Mouse (Mus musculus) cerebellum, adult 2 months (tissue): ENCODE results near the gene Tcap.

ENCODE experiments used
- CTCF ChIP-seq: fragments of 200-500 bp; IDR thresholded peaks from 2 replicates; pipeline ENCODE4 v1.5.1; 2011; ENCODE audit warnings: low read depth, mild to moderate bottlenecking, control low read depth, low read length, moderate library complexity, borderline replicate concordance; ENCODE audit not compliant: insufficient read depth
- POLR2A ChIP-seq: fragments of 200-500 bp; IDR thresholded peaks from 2 replicates; pipeline ENCODE4 v1.6.1; 2011; ENCODE audit warnings: low read length, control low read depth, borderline replicate concordance; ENCODE audit not compliant: insufficient read depth

- 0 out of 2 replicates have a peak, but pooled peaks have one; percentile 15 for TF ChIP-seq POLR2A
- TF ChIP-seq CTCF, result no peak
Observed at GRCm38 (mm10) chr11:98339071-98339501, 44.5 kb upstream of the Tcap start.
